Mouse (Mus musculus): ENCODE data around the gene Chd3. TPM values are rescaled to one million over a fixed set of nuclear protein-coding genes. Genes with fewer than 3 reads are reported as not detected.

Chd3 gene
- 14.5 and 29.7 TPM in 2 replicates for polyA plus RNA-seq (2012; ENCODE audit: insufficient read depth, low replicate concordance)

GRCm38 (mm10) chr11:69369215-69369989 is at the start of gene Chd3:
Chd3 (minus strand) TSS chr11:69369406.
- peaks cover 65% of the 10 kb centered on the region for H3K4me1 ChIP-seq
- TF ChIP-seq GATA1 (IDR thresholded peaks at IDR 0.05; ENCODE audit: borderline replicate concordance, low read length) (no peak), FLI1 (IDR thresholded peaks at IDR 0.05; ENCODE audit: low read length) (no peak)
- peaks cover 86% of the 10 kb centered on the region for H3K27me3 ChIP-seq (replicated peaks)
- no peaks in the 10 kb centered on the region for H3K36me3 ChIP-seq (replicated peaks; ENCODE audit: low read length)
- H3K4me3 ChIP-seq (replicated peaks): peak within 1 kb of the TSS; percentile 93
- no peaks in the 10 kb centered on the region for H3K9me3 ChIP-seq

GRCm38 (mm10) chr11:69417449-69418384 is 48.5 kb upstream of the Chd3 start:
- Histone ChIP-seq H3K27me3 (replicated peaks) (peaks cover 22% of the 10 kb centered on the region), H3K4me1 (peaks cover 82% of the 10 kb centered on the region), H3K36me3 (replicated peaks; ENCODE audit: low read length) (peaks cover 18% of the 10 kb centered on the region), H3K4me3 (replicated peaks) (peak overlapping the region; percentile 95), H3K9me3 (no peaks in the 10 kb centered on the region)
- no peak for TF ChIP-seq FLI1 (IDR thresholded peaks at IDR 0.05; ENCODE audit: low read length)
- no peak for TF ChIP-seq GATA1 (IDR thresholded peaks at IDR 0.05; ENCODE audit: borderline replicate concordance, low read length)

- Histone ChIP-seq H3K36me3 (replicated peaks; ENCODE audit: low read length) (peaks cover 24% of the 10 kb centered on the region), H3K4me1 (peaks cover 89% of the 10 kb centered on the region), H3K9me3 (no peaks in the 10 kb centered on the region), H3K4me3 (replicated peaks) (peak overlapping the region; percentile 95), H3K27me3 (replicated peaks) (peaks cover 15% of the 10 kb centered on the region)
- TF ChIP-seq FLI1 (IDR thresholded peaks at IDR 0.05; ENCODE audit: low read length) (no peak), GATA1 (IDR thresholded peaks at IDR 0.05; ENCODE audit: borderline replicate concordance, low read length) (no peak)
Observed at GRCm38 (mm10) chr11:69416921-69417448, 47.8 kb upstream of the Chd3 start.

- peak overlapping the region; percentile 95 for H3K4me3 ChIP-seq (replicated peaks)
- H3K27me3 ChIP-seq (replicated peaks): peaks cover 13% of the 10 kb centered on the region
- peaks cover 24% of the 10 kb centered on the region for H3K36me3 ChIP-seq (replicated peaks; ENCODE audit: low read length)
- no peak for TF ChIP-seq FLI1 (IDR thresholded peaks at IDR 0.05; ENCODE audit: low read length)
- TF ChIP-seq GATA1 (IDR thresholded peaks at IDR 0.05; ENCODE audit: borderline replicate concordance, low read length): no peak
- no peaks in the 10 kb centered on the region for H3K9me3 ChIP-seq
- H3K4me1 ChIP-seq: peaks cover 92% of the 10 kb centered on the region
Observed at GRCm38 (mm10) chr11:69416509-69416908, 47.3 kb upstream of the Chd3 start.

GRCm38 (mm10) chr11:69415668-69416451 is 46.7 kb upstream of the Chd3 start:
- H3K9me3 ChIP-seq: no peaks in the 10 kb centered on the region
- H3K36me3 ChIP-seq (replicated peaks; ENCODE audit: low read length): peaks cover 24% of the 10 kb centered on the region
- TF ChIP-seq GATA1 (IDR thresholded peaks at IDR 0.05; ENCODE audit: borderline replicate concordance, low read length): no peak
- no peak for TF ChIP-seq FLI1 (IDR thresholded peaks at IDR 0.05; ENCODE audit: low read length)
- H3K4me3 ChIP-seq (replicated peaks): peak overlapping the region; percentile 95
- H3K27me3 ChIP-seq (replicated peaks): peaks cover 6% of the 10 kb centered on the region
- H3K4me1 ChIP-seq: peaks cover 85% of the 10 kb centered on the region

- Histone ChIP-seq H3K4me1 (peaks cover 80% of the 10 kb centered on the region), H3K4me3 (replicated peaks) (peak overlapping the region; percentile 95), H3K9me3 (no peaks in the 10 kb centered on the region), H3K36me3 (replicated peaks; ENCODE audit: low read length) (peaks cover 24% of the 10 kb centered on the region), H3K27me3 (replicated peaks) (peaks cover under 1% of the 10 kb centered on the region)
- no peak for TF ChIP-seq FLI1 (IDR thresholded peaks at IDR 0.05; ENCODE audit: low read length)
- TF ChIP-seq GATA1 (IDR thresholded peaks at IDR 0.05; ENCODE audit: borderline replicate concordance, low read length): no peak
Observed at GRCm38 (mm10) chr11:69415327-69415667, 46.1 kb upstream of the Chd3 start.

GRCm38 (mm10) chr11:69414421-69415326 is 45.5 kb upstream of the Chd3 start:
- Histone ChIP-seq H3K36me3 (replicated peaks; ENCODE audit: low read length) (peaks cover 24% of the 10 kb centered on the region), H3K9me3 (no peaks in the 10 kb centered on the region), H3K4me3 (replicated peaks) (peak overlapping the region; percentile 95), H3K4me1 (peaks cover 75% of the 10 kb centered on the region), H3K27me3 (replicated peaks) (no peaks in the 10 kb centered on the region)
- TF ChIP-seq GATA1 (IDR thresholded peaks at IDR 0.05; ENCODE audit: borderline replicate concordance, low read length) (no peak), FLI1 (IDR thresholded peaks at IDR 0.05; ENCODE audit: low read length) (no peak)
